Mouse (Mus musculus) neural tube, embryonic 12.5 days (tissue): ENCODE data around the gene Cope. TPM values are rescaled to one million over a fixed set of nuclear protein-coding genes. Genes with fewer than 3 reads are reported as not detected.

ENCODE experiments used
- ATAC-seq: fragments of 200-750 bp; cut with Nextera tagmentation; 2 replicates; pipeline ENCODE4 v1.8.0; 2017; ENCODE audit warnings: low read depth, mild to moderate bottlenecking, moderate TSS enrichment, moderate library complexity; ENCODE audit not compliant: low FRiP score
- H3K27ac ChIP-seq: fragments of 300-500 bp; sonication (generic); 2 replicates; pipeline ENCODE4 v1.5.1; 2016
- H3K27me3 ChIP-seq: fragments of 300-500 bp; sonication (generic); replicated peaks from 2 replicates; pipeline ENCODE4 v1.6.1; 2016; ENCODE audit warnings: mild to moderate bottlenecking
- H3K36me3 ChIP-seq: fragments of 300-500 bp; sonication (generic); 2 replicates; pipeline ENCODE4 v1.6.1; 2016; ENCODE audit warnings: mild to moderate bottlenecking
- H3K4me1 ChIP-seq: fragments of 300-500 bp; sonication (generic); 2 replicates; pipeline ENCODE4 v1.6.1; 2016
- H3K4me2 ChIP-seq: fragments of 300-500 bp; sonication (generic); replicated peaks from 2 replicates; pipeline ENCODE4 v1.6.1; 2016; ENCODE audit warnings: mild to moderate bottlenecking
- H3K4me3 ChIP-seq: fragments of 300-500 bp; sonication (generic); 2 replicates; pipeline ENCODE4 v1.5.1; 2016
- H3K9ac ChIP-seq: fragments of 300-500 bp; sonication (generic); 2 replicates; pipeline ENCODE4 v1.6.1; 2016; ENCODE audit warnings: mild to moderate bottlenecking
- H3K9me3 ChIP-seq: fragments of 300-500 bp; sonication (generic); 2 replicates; pipeline ENCODE4 v1.6.1; 2016; ENCODE audit warnings: mild to moderate bottlenecking
- WGBS: fragments of 180-500 bp; shearing (Covaris S2); methylation state at CpG from one replicate; pipeline ENCODE4 v1.1.7; 2016; 5-methylcytosine and 5-hydroxymethylcytosine counted together
- polyA plus RNA-seq: library from polyadenylated mRNA; unstranded; fragments of >200 nt; fragmentation: Nextera tagmentation; extraction: Ambion mirVana; gene quantifications from 2 replicates; pipeline ENCODE4 v1.2.1, GENCODE M21; 2016

The Cope gene
- 266 and 267 TPM in 2 replicates for polyA plus RNA-seq

DNA sequence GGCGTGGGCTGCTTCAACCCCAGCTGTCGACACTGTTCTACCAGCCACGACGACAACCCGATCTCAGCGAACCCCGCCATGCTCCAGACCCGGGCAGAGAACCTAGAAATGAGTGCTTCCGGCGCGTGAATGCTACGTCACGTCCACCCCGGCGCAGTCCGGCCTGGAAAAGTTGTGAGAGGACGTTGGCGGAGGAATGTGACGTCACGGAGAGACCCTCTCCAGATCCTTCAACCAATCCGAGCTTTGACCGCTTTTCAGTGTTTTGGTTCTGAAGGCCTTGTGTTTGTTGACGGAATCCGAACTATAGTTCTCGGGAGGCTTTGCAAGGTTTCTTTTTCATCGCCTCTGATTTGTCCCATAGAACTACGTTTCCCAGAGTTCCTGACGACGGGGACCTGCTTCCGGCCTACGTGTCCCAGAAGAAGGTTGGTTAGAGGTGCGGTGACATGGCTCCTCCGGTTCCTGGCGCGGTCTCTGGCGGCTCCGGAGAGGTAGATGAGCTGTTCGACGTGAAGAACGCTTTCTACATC, at the start of gene Cope, which contains the start of gene Ddx49:
Gene Cope, plus strand, starts transcription at position 161 of the 533 bp plus-strand sequence.
Gene Ddx49, minus strand, starts transcription at position 132 of the 533 bp plus-strand sequence.
- Histone ChIP-seq H3K4me3 (peak within 1 kb of the TSS; percentile 64), H3K4me2 (peak within 1 kb of the TSS; percentile 93), H3K27me3 (no peaks in the 10 kb centered on the region), H3K36me3 (peaks cover 53% of the 10 kb centered on the region), H3K4me1 (peaks cover 20% of the 10 kb centered on the region), H3K9ac (peak within 1 kb of the TSS; percentile 65), H3K27ac (no peak within 1 kb of the TSS), H3K9me3 (no peaks in the 10 kb centered on the region)
- under 1% methylated on average over 40 of the region's 40 CpGs for WGBS
- peak; percentile 91 for ATAC-seq

- H3K4me1 ChIP-seq, result no peaks in the 10 kb centered on the region
- no peak overlapping the region for H3K4me2 ChIP-seq
- H3K27ac ChIP-seq, result no peak overlapping the region
- H3K27me3 ChIP-seq, result no peaks in the 10 kb centered on the region
- no peak for ATAC-seq
- H3K36me3 ChIP-seq, result peaks cover 98% of the 10 kb centered on the region
- H3K9me3 ChIP-seq, result no peaks in the 10 kb centered on the region
- WGBS, result 92% methylated on average over 1 of the region's 1 CpGs
- no peak overlapping the region for H3K4me3 ChIP-seq
- H3K9ac ChIP-seq, result no peak overlapping the region
Observed at GRCm38 (mm10) chr8:70254628-70255027, 47.7 kb upstream of the Cope start.

GRCm38 (mm10) chr8:70257456-70257855, 44.9 kb upstream of the Cope start:
- Histone ChIP-seq H3K9ac (no peak overlapping the region), H3K27me3 (no peaks in the 10 kb centered on the region), H3K27ac (no peak overlapping the region), H3K4me1 (no peaks in the 10 kb centered on the region), H3K9me3 (no peaks in the 10 kb centered on the region), H3K36me3 (peaks cover 99% of the 10 kb centered on the region), H3K4me3 (no peak overlapping the region), H3K4me2 (no peak overlapping the region)
- WGBS, result 91% methylated on average over 3 of the region's 3 CpGs
- ATAC-seq, result no peak

GRCm38 (mm10) chr8:70258600-70258999, 43.7 kb upstream of the Cope start:
- ATAC-seq, result no peak
- no peaks in the 10 kb centered on the region for H3K9me3 ChIP-seq
- no peak overlapping the region for H3K9ac ChIP-seq
- H3K36me3 ChIP-seq, result peaks cover 99% of the 10 kb centered on the region
- WGBS, result 95% methylated on average over 5 of the region's 5 CpGs
- no peak overlapping the region for H3K4me2 ChIP-seq
- H3K4me1 ChIP-seq, result no peaks in the 10 kb centered on the region
- no peak overlapping the region for H3K4me3 ChIP-seq
- no peaks in the 10 kb centered on the region for H3K27me3 ChIP-seq
- no peak overlapping the region for H3K27ac ChIP-seq

- H3K9me3 ChIP-seq, result no peaks in the 10 kb centered on the region
- WGBS, result 89% methylated on average over 2 of the region's 2 CpGs
Observed at GRCm38 (mm10) chr8:70259043-70259442, 43.3 kb upstream of the Cope start.

DNA sequence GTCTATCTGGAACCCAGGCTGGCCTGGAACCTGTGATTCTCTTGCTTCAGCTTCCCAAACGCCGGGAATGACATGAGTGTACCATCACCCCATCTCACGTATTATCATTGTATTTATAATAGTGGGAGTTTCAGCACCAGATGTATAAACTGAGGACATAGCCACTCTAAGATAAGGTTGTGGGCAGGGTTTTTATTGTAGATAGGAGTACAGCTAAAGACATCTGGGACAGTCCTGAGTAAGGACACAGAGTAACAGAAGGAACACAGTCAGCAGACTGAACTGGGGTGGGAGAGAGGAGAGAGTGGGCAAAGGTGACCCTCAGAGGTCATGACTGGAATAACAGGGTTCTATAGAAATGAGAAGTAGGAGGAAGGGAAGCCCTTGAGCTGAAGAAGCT, 34.6 kb upstream of the Cope start:
- Histone ChIP-seq H3K9ac (no peak overlapping the region), H3K4me2 (no peak overlapping the region), H3K27me3 (no peaks in the 10 kb centered on the region), H3K4me3 (no peak overlapping the region), H3K9me3 (no peaks in the 10 kb centered on the region), H3K4me1 (no peaks in the 10 kb centered on the region), H3K27ac (no peak overlapping the region), H3K36me3 (peaks cover 33% of the 10 kb centered on the region)
- no peak for ATAC-seq
- WGBS, result 96% methylated on average over 3 of the region's 3 CpGs

More at GRCm38 (mm10) chr8:70259043-70259442, 43.3 kb upstream of the Cope start:
- Histone ChIP-seq H3K4me3 (no peak overlapping the region), H3K4me1 (no peaks in the 10 kb centered on the region), H3K27me3 (no peaks in the 10 kb centered on the region), H3K36me3 (peaks cover 99% of the 10 kb centered on the region), H3K9ac (no peak overlapping the region), H3K27ac (no peak overlapping the region), H3K4me2 (no peak overlapping the region)
- no peak for ATAC-seq

DNA sequence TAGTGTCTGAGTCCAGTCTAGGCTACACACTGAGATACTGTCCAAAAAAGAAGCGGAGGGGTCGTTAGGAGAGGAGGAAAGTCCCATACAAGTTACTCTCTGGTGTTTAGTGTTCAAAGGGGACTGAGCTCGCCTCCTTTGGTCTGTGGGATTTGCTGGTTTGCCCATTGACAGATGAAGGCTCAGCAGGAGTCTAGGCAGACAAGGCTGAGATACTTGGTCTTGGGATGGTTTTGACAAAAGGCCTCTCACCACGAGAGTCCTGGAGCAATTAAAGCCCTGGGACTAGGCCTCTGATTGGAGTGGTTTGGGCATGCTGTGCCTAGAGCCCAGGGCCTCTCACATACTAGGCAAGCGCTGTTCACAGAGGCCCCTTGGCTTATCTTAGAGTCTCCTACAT, 34.0 kb upstream of the Cope start:
- ATAC-seq, result no peak
- Histone ChIP-seq H3K36me3 (peaks cover 26% of the 10 kb centered on the region), H3K9ac (no peak overlapping the region), H3K9me3 (no peaks in the 10 kb centered on the region), H3K4me3 (no peak overlapping the region), H3K27ac (no peak overlapping the region), H3K4me1 (no peaks in the 10 kb centered on the region), H3K27me3 (no peaks in the 10 kb centered on the region), H3K4me2 (no peak overlapping the region)
- WGBS, result 44% methylated on average over 5 of the region's 5 CpGs

DNA sequence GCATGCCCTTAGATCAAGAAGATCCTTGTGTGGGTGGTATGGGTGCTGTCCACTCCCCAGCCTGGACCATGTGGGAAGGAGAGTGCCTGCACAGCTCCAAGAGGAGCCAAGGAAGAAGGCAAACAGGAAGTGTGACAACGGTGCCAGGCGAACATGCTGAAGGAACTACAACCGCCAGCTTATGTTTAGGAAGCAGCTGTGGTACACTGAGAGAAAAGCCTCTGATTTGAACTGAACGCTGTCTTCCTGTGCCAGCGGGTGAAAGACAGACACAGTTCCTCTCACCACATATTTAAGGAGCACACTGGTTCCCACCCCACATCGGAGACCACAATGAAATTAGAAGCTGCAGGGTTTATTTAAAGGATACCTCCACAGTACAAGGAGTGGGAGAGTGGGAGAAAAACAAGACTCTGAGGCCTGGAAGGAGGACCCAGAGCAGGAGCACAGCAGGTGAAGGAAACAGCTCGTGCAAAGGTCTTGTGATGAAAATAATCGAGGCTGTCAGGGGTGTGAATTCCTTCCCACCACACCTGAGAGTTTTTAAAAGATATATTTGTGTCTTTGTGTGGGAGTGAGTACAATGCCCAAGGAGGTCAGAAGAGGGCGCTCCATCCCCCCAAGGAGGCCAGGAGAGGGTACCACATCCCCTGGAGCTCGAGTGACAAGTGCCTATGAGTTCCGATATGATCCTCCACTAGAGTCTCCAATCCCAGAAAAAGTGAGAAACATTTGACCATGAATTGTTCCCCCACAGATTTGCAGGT, 33.3 kb upstream of the Cope start:
- Histone ChIP-seq H3K36me3 (peaks cover 20% of the 10 kb centered on the region), H3K9ac (no peak overlapping the region), H3K9me3 (no peaks in the 10 kb centered on the region), H3K4me3 (no peak overlapping the region), H3K27ac (no peak overlapping the region), H3K4me2 (no peak overlapping the region), H3K27me3 (no peaks in the 10 kb centered on the region), H3K4me1 (no peaks in the 10 kb centered on the region)
- ATAC-seq, result no peak
- 62% methylated on average over 11 of the region's 11 CpGs for WGBS

DNA sequence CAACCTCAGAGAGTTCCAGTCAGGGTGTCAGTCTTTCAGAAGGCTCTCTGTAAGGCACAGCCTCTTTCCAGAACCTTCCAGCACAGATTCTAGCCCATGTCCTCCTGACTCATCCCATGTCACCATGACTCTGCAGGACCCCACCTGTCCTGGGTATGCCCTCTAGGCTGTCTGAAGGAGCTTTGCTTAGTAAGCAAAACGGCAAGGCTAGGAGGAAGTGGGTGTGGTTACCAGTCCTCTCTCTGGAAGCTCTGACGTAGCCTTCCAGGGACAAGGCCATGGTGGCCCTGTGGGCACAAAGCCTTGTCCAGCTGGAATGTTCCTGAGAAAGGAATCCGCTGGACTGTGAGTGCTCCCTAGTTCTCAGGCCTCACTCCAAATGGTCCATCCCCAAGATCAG, 29.4 kb upstream of the Cope start:
- H3K4me3 ChIP-seq, result no peak overlapping the region
- no peak for ATAC-seq
- 60% methylated on average over 3 of the region's 3 CpGs for WGBS
- H3K9me3 ChIP-seq, result no peaks in the 10 kb centered on the region
- no peak overlapping the region for H3K27ac ChIP-seq
- H3K27me3 ChIP-seq, result no peaks in the 10 kb centered on the region
- no peak overlapping the region for H3K9ac ChIP-seq
- no peaks in the 10 kb centered on the region for H3K36me3 ChIP-seq
- H3K4me1 ChIP-seq, result no peaks in the 10 kb centered on the region
- no peak overlapping the region for H3K4me2 ChIP-seq

DNA sequence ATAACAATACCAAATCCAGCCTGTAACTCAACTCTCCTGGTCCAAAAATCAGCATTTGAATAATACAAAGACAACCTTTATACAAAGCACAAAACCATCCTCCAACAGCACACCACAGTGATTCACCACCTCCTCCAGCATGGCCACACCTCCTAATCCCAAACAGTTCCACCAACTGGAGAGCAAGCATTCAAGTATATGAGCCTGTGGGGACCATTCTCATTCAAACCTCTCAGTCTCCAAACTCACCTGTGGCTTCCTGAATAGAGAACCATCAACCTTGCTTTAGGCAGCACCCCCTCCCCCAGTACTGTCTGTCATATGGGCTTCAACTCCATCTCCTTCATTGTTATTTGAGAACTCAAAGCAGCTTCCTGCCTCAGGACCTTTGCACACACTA, 28.0 kb upstream of the Cope start:
- no peak overlapping the region for H3K9ac ChIP-seq
- no peak overlapping the region for H3K4me2 ChIP-seq
- H3K36me3 ChIP-seq, result no peaks in the 10 kb centered on the region
- no peak for ATAC-seq
- no peaks in the 10 kb centered on the region for H3K27me3 ChIP-seq
- H3K4me3 ChIP-seq, result no peak overlapping the region
- H3K4me1 ChIP-seq, result 0 out of 2 replicates have a peak, but pooled peaks cover 6% of the 10 kb centered on the region
- H3K27ac ChIP-seq, result no peak overlapping the region
- H3K9me3 ChIP-seq, result no peaks in the 10 kb centered on the region

GRCm38 (mm10) chr8:70276476-70276875, 25.8 kb upstream of the Cope start:
- Histone ChIP-seq H3K4me2 (no peak overlapping the region), H3K9me3 (no peaks in the 10 kb centered on the region), H3K4me1 (peaks cover 10% of the 10 kb centered on the region), H3K27ac (no peak overlapping the region), H3K9ac (no peak overlapping the region), H3K27me3 (no peaks in the 10 kb centered on the region), H3K4me3 (no peak overlapping the region), H3K36me3 (no peaks in the 10 kb centered on the region)
- ATAC-seq, result no peak
- 88% methylated on average over 3 of the region's 3 CpGs for WGBS

DNA sequence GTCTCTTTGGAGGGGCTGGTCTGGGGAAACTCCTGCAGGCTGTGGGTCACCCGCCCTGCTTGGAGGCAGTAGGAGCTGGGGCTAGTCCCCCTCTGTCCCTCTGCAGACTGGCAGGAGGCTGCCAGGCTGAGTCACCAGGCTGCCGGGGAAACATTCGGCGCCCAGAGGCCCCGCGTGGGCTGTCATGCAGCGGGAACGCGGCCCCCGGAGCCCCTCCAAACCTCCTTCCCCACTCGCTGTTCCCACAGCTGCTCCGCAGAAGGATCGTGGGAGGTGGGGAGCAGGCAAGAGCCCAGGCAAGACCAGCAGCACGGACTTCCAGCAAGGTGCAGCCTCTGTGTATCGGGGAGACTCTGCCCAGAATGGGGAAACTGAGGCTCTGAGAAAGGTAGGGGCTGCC, 24.1 kb upstream of the Cope start:
- no peak for ATAC-seq
- H3K4me3 ChIP-seq, result no peak overlapping the region
- H3K36me3 ChIP-seq, result no peaks in the 10 kb centered on the region
- no peak overlapping the region for H3K27ac ChIP-seq
- H3K9me3 ChIP-seq, result no peaks in the 10 kb centered on the region
- no peak overlapping the region for H3K9ac ChIP-seq
- H3K4me2 ChIP-seq, result no peak overlapping the region
- no peaks in the 10 kb centered on the region for H3K27me3 ChIP-seq
- 68% methylated on average over 15 of the region's 15 CpGs for WGBS
- H3K4me1 ChIP-seq, result peaks cover 17% of the 10 kb centered on the region

- Histone ChIP-seq H3K9me3 (no peaks in the 10 kb centered on the region), H3K4me3 (no peak overlapping the region), H3K9ac (no peak overlapping the region), H3K27ac (0 out of 2 replicates have a peak overlapping the region, but pooled peaks have one; percentile 10), H3K4me2 (no peak overlapping the region), H3K27me3 (no peaks in the 10 kb centered on the region), H3K4me1 (peaks cover 25% of the 10 kb centered on the region), H3K36me3 (no peaks in the 10 kb centered on the region)
- WGBS, result 70% methylated on average over 8 of the region's 8 CpGs
- ATAC-seq, result no peak
Observed at GRCm38 (mm10) chr8:70279266-70279665, 23.1 kb upstream of the Cope start.
